Mouse (Mus musculus): ENCODE measurements around the gene Mta3. TPM values are rescaled to one million over a fixed set of nuclear protein-coding genes. Genes with fewer than 3 reads are reported as not detected.
A peak's percentile ranks its signal among the peaks of the same experiment; 100 is the strongest.

Gene Mta3
- polyA plus RNA-seq, 1 experiment from 2014 or later = 38.2 TPM

DNA sequence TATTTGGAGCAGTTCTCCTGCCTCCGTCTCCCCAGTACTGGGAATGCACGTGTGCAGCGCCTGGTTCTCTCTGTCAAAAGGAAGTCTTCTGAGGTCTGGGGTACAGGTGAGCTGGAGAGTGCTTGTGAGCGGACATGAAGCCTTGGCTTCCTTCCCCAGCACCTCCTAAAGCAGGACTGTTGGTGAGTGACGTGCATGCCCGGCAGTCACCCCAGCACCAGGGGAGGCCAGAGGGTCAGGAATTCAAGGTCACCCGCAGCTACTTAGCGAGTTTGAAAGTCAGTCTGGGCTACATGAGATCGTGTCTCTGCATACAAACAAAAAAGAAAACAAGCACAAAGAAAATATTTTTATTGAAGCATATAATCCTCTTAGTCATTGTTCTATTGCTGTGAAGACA lies 17.1 kb downstream of the Mta3 start:
- WGBS = 69% methylated on average over 9 of the region's 9 CpGs
- Histone ChIP-seq H3K9ac (replicated peaks; ENCODE audit: low read depth, low read length) (no peak overlapping the region), H3K27me3 (replicated peaks; ENCODE audit: control insufficient read depth, insufficient read depth, low read length) (no peaks in the 10 kb centered on the region), H3K36me3 (ENCODE audit: control insufficient read depth, insufficient read depth) (no peaks in the 10 kb centered on the region), H3K27ac (ENCODE audit: low read length) (no peak overlapping the region), H3K9me3 (ENCODE audit: control insufficient read depth, low read length) (no peaks in the 10 kb centered on the region), H3K4me3 (replicated peaks; ENCODE audit: low read length) (no peak overlapping the region), H3K4me2 (ENCODE audit: low read length) (no peak overlapping the region), H3K4me1 (replicated peaks; ENCODE audit: control insufficient read depth, insufficient read depth, low read length) (no peaks in the 10 kb centered on the region)
- ATAC-seq = no peak

DNA sequence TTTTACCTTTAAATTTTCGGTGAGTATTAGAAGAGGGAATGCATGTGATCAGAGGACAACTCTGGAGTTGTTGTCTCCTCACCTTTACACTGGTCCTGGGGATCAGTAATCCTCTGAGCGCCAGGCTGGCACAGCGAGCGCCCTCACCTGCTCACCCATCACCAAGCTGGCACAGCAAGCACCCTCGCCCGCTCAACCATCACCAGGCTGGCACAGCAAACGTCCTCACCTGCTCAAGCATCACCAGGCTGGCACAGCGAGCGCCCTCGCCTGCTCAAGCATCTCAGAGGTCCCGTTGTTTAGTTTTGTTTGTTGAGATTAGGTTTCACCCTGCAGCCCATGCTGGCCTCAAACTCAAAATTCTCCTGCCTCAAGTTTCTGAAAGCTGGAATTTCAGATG lies 20.5 kb downstream of the Mta3 start:
- Histone ChIP-seq H3K4me1 (replicated peaks; ENCODE audit: control insufficient read depth, insufficient read depth, low read length) (no peaks in the 10 kb centered on the region), H3K27me3 (replicated peaks; ENCODE audit: control insufficient read depth, insufficient read depth, low read length) (no peaks in the 10 kb centered on the region), H3K9me3 (ENCODE audit: control insufficient read depth, low read length) (no peaks in the 10 kb centered on the region), H3K9ac (replicated peaks; ENCODE audit: low read depth, low read length) (no peak overlapping the region), H3K36me3 (ENCODE audit: control insufficient read depth, insufficient read depth) (no peaks in the 10 kb centered on the region), H3K27ac (ENCODE audit: low read length) (no peak overlapping the region), H3K4me3 (replicated peaks; ENCODE audit: low read length) (no peak overlapping the region), H3K4me2 (ENCODE audit: low read length) (no peak overlapping the region)
- WGBS = 90% methylated on average over 11 of the region's 11 CpGs
- ATAC-seq = no peak

DNA sequence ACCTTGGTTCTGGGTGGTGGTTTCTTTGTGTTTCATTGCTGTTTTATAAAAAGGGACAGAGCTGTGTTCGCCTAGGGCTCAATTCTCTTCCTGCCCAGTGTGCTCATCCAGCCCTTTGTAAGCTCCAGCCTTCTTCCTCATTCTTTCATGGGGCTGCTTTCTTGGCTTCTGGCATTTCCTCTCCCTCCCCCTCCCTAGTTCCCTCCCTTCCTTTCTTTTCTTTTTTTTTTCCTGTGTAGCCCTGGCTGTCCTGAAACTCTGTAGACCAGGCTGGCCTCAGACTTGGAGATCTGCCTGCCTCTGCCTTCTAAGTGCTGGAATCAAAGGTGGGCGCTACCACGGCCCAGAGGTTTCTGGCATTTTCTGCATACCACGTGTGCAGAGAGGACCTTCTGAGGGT lies 21.7 kb downstream of the Mta3 start:
- no peak for ATAC-seq
- Histone ChIP-seq H3K36me3 (ENCODE audit: control insufficient read depth, insufficient read depth) (no peaks in the 10 kb centered on the region), H3K4me2 (ENCODE audit: low read length) (no peak overlapping the region), H3K4me1 (replicated peaks; ENCODE audit: control insufficient read depth, insufficient read depth, low read length) (no peaks in the 10 kb centered on the region), H3K9me3 (ENCODE audit: control insufficient read depth, low read length) (no peaks in the 10 kb centered on the region), H3K9ac (replicated peaks; ENCODE audit: low read depth, low read length) (no peak overlapping the region), H3K27ac (ENCODE audit: low read length) (no peak overlapping the region), H3K4me3 (replicated peaks; ENCODE audit: low read length) (no peak overlapping the region), H3K27me3 (replicated peaks; ENCODE audit: control insufficient read depth, insufficient read depth, low read length) (no peaks in the 10 kb centered on the region)
- 92% methylated on average over 4 of the region's 4 CpGs for WGBS

DNA sequence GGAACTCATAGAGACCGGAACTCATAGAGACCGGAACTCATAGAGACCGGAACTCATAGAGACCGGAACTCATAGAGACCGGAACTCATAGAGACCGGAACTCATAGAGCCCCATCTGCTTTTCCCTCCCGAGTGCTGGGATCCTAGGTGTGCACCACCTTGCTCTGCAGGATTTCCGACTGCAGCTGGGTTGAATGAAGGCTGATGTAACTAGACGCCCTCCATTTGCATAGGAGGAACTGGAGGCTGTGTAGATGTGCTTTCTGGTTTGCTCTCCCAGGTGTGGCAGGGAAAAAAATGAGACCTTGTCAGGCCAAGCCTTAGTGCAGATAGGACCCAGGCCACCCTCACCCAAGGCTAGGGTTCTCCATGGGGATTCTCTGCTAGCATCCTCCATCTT lies 23.1 kb downstream of the Mta3 start:
- H3K4me2 ChIP-seq (ENCODE audit: low read length) = no peak overlapping the region
- no peaks in the 10 kb centered on the region for H3K36me3 ChIP-seq (ENCODE audit: control insufficient read depth, insufficient read depth)
- no peak overlapping the region for H3K27ac ChIP-seq (ENCODE audit: low read length)
- H3K9me3 ChIP-seq (ENCODE audit: control insufficient read depth, low read length) = no peaks in the 10 kb centered on the region
- WGBS = 96% methylated on average over 9 of the region's 9 CpGs
- H3K4me1 ChIP-seq (replicated peaks; ENCODE audit: control insufficient read depth, insufficient read depth, low read length) = no peaks in the 10 kb centered on the region
- no peak overlapping the region for H3K9ac ChIP-seq (replicated peaks; ENCODE audit: low read depth, low read length)
- no peaks in the 10 kb centered on the region for H3K27me3 ChIP-seq (replicated peaks; ENCODE audit: control insufficient read depth, insufficient read depth, low read length)
- no peak overlapping the region for H3K4me3 ChIP-seq (replicated peaks; ENCODE audit: low read length)
- ATAC-seq = no peak

DNA sequence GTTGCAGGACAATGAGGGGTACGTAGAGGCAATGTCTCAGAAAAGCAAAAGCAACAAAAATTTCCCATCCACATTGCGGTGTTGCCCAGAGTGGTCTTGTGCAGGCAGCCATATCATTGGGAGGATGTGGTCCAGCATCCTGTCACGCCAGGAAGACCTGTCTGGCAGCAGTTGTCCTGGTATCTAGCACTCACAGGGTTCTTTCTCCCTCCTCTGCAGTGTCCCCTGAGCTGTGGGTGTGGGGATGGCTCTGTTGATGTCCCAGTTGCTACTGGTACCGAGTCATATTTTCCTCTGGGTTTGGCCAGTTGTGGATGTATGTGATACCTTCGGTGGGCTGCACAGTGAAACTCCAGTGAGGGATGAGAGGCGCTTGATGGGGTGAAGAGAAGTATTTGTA lies 24.2 kb downstream of the Mta3 start:
- Histone ChIP-seq H3K27me3 (replicated peaks; ENCODE audit: control insufficient read depth, insufficient read depth, low read length) (no peaks in the 10 kb centered on the region), H3K4me3 (replicated peaks; ENCODE audit: low read length) (no peak overlapping the region), H3K9me3 (ENCODE audit: control insufficient read depth, low read length) (no peaks in the 10 kb centered on the region), H3K27ac (ENCODE audit: low read length) (no peak overlapping the region), H3K9ac (replicated peaks; ENCODE audit: low read depth, low read length) (no peak overlapping the region), H3K4me1 (replicated peaks; ENCODE audit: control insufficient read depth, insufficient read depth, low read length) (no peaks in the 10 kb centered on the region), H3K36me3 (ENCODE audit: control insufficient read depth, insufficient read depth) (no peaks in the 10 kb centered on the region), H3K4me2 (ENCODE audit: low read length) (no peak overlapping the region)
- 98% methylated on average over 6 of the region's 6 CpGs for WGBS
- no peak for ATAC-seq

DNA sequence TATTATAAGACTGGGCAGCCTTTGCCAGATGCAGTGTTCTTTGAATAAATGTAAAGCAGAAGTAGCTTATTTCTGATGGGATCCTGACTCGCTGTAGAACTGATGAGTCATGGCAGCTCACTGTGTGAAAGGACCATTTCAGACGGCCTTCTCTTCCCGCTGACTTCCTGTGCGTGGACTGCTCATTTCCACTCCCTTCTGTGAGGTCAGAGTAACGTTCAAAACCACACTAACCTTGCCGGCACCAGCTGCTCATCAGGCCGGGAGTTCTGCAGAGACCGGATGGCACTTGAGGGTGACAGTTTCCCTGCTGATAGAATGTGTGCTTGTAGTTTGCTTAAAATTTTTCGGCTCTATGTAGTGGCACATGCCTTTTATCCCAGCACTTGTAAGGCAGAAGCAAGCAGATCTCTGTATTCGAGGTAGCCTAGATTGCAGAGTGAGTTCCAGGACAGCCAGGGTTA lies 26.2 kb downstream of the Mta3 start:
- Histone ChIP-seq H3K9me3 (ENCODE audit: control insufficient read depth, low read length) (no peaks in the 10 kb centered on the region), H3K36me3 (ENCODE audit: control insufficient read depth, insufficient read depth) (no peaks in the 10 kb centered on the region), H3K27ac (ENCODE audit: low read length) (no peak overlapping the region), H3K27me3 (replicated peaks; ENCODE audit: control insufficient read depth, insufficient read depth, low read length) (no peaks in the 10 kb centered on the region), H3K4me2 (ENCODE audit: low read length) (no peak overlapping the region), H3K4me1 (replicated peaks; ENCODE audit: control insufficient read depth, insufficient read depth, low read length) (no peaks in the 10 kb centered on the region), H3K4me3 (replicated peaks; ENCODE audit: low read length) (no peak overlapping the region), H3K9ac (replicated peaks; ENCODE audit: low read depth, low read length) (no peak overlapping the region)
- WGBS = 67% methylated on average over 10 of the region's 10 CpGs
- ATAC-seq = no peak

DNA sequence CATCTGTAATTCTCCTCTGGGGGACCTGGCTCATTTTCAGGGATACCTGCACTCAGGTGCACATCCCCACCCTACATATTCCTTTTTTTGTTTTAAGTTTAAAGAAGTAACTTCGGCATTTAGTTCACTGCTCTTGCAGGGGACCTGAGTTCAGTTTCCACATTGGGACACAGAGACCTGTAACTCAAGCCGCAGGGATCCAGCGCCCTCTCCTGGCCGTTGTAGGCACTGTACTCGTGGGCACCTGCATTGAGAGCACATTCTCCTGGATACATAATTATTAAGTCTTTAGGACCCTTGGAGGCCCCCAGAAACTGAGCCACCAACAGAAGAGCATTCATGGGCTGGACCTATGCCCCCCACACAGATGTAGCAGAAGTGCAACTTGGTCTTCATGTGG lies 26.8 kb downstream of the Mta3 start:
- 39% methylated on average over 5 of the region's 5 CpGs for WGBS
- Histone ChIP-seq H3K27me3 (replicated peaks; ENCODE audit: control insufficient read depth, insufficient read depth, low read length) (no peaks in the 10 kb centered on the region), H3K36me3 (ENCODE audit: control insufficient read depth, insufficient read depth) (no peaks in the 10 kb centered on the region), H3K9me3 (ENCODE audit: control insufficient read depth, low read length) (no peaks in the 10 kb centered on the region), H3K4me3 (replicated peaks; ENCODE audit: low read length) (no peak overlapping the region), H3K27ac (ENCODE audit: low read length) (no peak overlapping the region), H3K9ac (replicated peaks; ENCODE audit: low read depth, low read length) (no peak overlapping the region), H3K4me2 (ENCODE audit: low read length) (no peak overlapping the region), H3K4me1 (replicated peaks; ENCODE audit: control insufficient read depth, insufficient read depth, low read length) (no peaks in the 10 kb centered on the region)
- no peak for ATAC-seq

DNA sequence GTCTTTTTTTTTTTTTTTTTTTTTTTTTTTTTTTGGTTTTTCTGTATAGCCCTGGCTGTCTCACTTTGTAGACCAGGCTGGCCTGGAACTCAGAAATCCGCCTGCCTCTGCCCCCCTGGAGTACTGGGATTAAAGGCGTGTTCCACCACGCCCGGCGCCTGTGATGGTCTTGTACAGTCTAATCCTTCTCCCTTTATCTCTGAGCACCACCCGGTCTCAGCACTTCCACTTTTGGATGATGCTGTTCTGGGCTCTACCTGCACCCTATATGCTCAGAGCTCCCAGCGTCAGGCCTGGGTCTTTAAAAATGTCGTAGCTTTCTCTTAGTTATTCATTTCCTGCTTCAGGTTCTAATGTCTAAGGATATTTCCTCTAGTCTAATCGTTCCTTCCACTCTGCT lies 30.7 kb downstream of the Mta3 start:
- no peaks in the 10 kb centered on the region for H3K36me3 ChIP-seq (ENCODE audit: control insufficient read depth, insufficient read depth)
- no peaks in the 10 kb centered on the region for H3K9me3 ChIP-seq (ENCODE audit: control insufficient read depth, low read length)
- 92% methylated on average over 9 of the region's 9 CpGs for WGBS
- no peaks in the 10 kb centered on the region for H3K27me3 ChIP-seq (replicated peaks; ENCODE audit: control insufficient read depth, insufficient read depth, low read length)
- no peak for ATAC-seq
- no peak overlapping the region for H3K27ac ChIP-seq (ENCODE audit: low read length)
- H3K4me2 ChIP-seq (ENCODE audit: low read length) = no peak overlapping the region
- H3K4me1 ChIP-seq (replicated peaks; ENCODE audit: control insufficient read depth, insufficient read depth, low read length) = peaks cover 16% of the 10 kb centered on the region
- H3K4me3 ChIP-seq (replicated peaks; ENCODE audit: low read length) = no peak overlapping the region
- H3K9ac ChIP-seq (replicated peaks; ENCODE audit: low read depth, low read length) = no peak overlapping the region

DNA sequence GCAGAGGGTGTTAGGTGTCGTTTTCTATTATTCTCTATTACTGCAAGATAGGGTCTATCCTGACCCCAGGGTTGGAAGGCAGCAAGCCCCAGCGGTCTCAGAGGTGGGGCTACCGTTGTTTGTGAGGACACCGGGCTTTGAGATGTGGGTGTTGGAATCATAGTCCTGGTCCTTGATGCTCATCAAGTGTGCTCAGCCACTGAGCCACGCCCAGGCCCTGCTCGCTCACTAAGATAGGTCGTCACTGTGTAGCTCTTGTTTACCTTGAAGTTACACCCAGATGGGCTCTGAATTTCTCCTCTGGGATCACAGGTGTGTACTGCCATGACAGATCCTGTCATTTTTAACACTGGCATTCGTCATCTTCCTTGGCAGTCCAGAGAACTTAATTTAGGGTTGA lies 31.8 kb downstream of the Mta3 start:
- ATAC-seq = no peak
- Histone ChIP-seq H3K4me3 (replicated peaks; ENCODE audit: low read length) (no peak overlapping the region), H3K9ac (replicated peaks; ENCODE audit: low read depth, low read length) (no peak overlapping the region), H3K36me3 (ENCODE audit: control insufficient read depth, insufficient read depth) (no peaks in the 10 kb centered on the region), H3K4me2 (ENCODE audit: low read length) (no peak overlapping the region), H3K27ac (ENCODE audit: low read length) (no peak overlapping the region), H3K27me3 (replicated peaks; ENCODE audit: control insufficient read depth, insufficient read depth, low read length) (no peaks in the 10 kb centered on the region), H3K4me1 (replicated peaks; ENCODE audit: control insufficient read depth, insufficient read depth, low read length) (peaks cover 22% of the 10 kb centered on the region), H3K9me3 (ENCODE audit: control insufficient read depth, low read length) (no peaks in the 10 kb centered on the region)
- 92% methylated on average over 8 of the region's 8 CpGs for WGBS

DNA sequence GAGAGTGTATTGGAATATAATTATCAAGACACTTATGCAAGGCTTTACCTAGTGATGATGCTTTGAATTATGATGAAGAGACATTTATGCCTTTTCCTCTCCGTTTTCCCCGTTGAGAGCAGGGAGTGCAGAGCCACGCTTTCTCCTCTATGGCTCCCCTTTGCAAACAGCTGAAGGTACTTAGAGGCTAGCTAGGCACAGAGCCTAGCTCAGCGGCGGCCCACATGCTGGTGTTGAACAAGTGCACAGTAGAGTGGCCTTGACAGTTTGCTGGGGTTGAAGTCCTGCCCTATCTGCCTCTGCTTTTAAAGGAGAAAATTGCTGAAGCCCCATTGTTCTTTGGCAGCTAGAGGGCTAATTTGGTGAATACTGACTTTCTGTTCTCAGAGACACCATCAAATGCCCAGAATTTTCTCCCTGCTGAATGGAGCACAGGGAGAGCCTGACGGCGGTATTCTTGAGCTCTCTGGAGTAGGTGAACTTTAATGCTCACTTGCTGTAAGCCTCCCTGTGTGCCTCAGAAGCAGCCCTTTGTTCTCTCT lies 34.2 kb downstream of the Mta3 start:
- Histone ChIP-seq H3K27ac (ENCODE audit: low read length) (peak overlapping the region; percentile 73), H3K4me1 (replicated peaks; ENCODE audit: control insufficient read depth, insufficient read depth, low read length) (peaks cover 22% of the 10 kb centered on the region), H3K4me2 (ENCODE audit: low read length) (no peak overlapping the region), H3K36me3 (ENCODE audit: control insufficient read depth, insufficient read depth) (0 out of 2 replicates have a peak, but pooled peaks cover 5% of the 10 kb centered on the region), H3K27me3 (replicated peaks; ENCODE audit: control insufficient read depth, insufficient read depth, low read length) (no peaks in the 10 kb centered on the region), H3K4me3 (replicated peaks; ENCODE audit: low read length) (no peak overlapping the region), H3K9ac (replicated peaks; ENCODE audit: low read depth, low read length) (no peak overlapping the region), H3K9me3 (ENCODE audit: control insufficient read depth, low read length) (0 out of 2 replicates have a peak, but pooled peaks cover 3% of the 10 kb centered on the region)
- ATAC-seq = peak; percentile 63
- 43% methylated on average over 7 of the region's 7 CpGs for WGBS
